Mouse (Mus musculus) heart, postnatal 25 days (tissue): ENCODE measurements around the gene Syngr1. TPM values are rescaled to one million over a fixed set of nuclear protein-coding genes. Genes with fewer than 3 reads are reported as not detected.

Experiments
- DNase-seq: peaks from one replicate; pipeline ENCODE4 v3.0.0; 2022; ENCODE audit warnings: low spot score
- intact Hi-C: fragments of 180-260 bp; cut with DNase I; formaldehyde crosslinking; loops from one replicate; pipeline ENCODE4 v1.15.1; 2025
- total RNA-seq, 2 experiments: library from RNA; stranded (reverse); gene quantifications; 2 replicates each; pipeline ENCODE4 v1.2.3; 2021

The Syngr1 gene
- total RNA-seq, 2 experiments from 2014 or later, result 77.5 to 92.2 TPM

GRCm38 (mm10) chr15:80133682-80134449, 42.7 kb downstream of the Syngr1 start:
- DNase-seq, result no peak

GRCm38 (mm10) chr15:80134450-80134847, 43.3 kb downstream of the Syngr1 start:
- intact Hi-C loops, result loop anchor here (5.0 kb wide), 3 partner anchors 38 to 93 kb away; partner anchors contain the start of gene Mgat3
- DNase-seq, result no peak

More at GRCm38 (mm10) chr15:80133682-80134449, 42.7 kb downstream of the Syngr1 start:
- intact Hi-C loops, result loop anchor here (5.0 kb wide), 3 partner anchors 38 to 93 kb away; partner anchors contain the start of gene Mgat3

- intact Hi-C loops, result no loop called here
- DNase-seq, result no peak
Observed at GRCm38 (mm10) chr15:80135499-80135898, 44.4 kb downstream of the Syngr1 start.

- no peak for DNase-seq
- intact Hi-C loops, result no loop called here
Observed at GRCm38 (mm10) chr15:80136645-80137044, 45.5 kb downstream of the Syngr1 start.

- intact Hi-C loops, result no loop called here
- DNase-seq, result no peak
Observed at GRCm38 (mm10) chr15:80137945-80138791, 47.0 kb downstream of the Syngr1 start.

- intact Hi-C loops, result no loop called here
- DNase-seq, result no peak
Observed at GRCm38 (mm10) chr15:80140302-80140701, 49.2 kb downstream of the Syngr1 start.

- DNase-seq, result no peak
Observed at GRCm38 (mm10) chr15:80140878-80141277, 49.7 kb downstream of the Syngr1 start.

GRCm38 (mm10) chr15:80142130-80142529, 51.0 kb downstream of the Syngr1 start:
- intact Hi-C loops, result no loop called here

More at GRCm38 (mm10) chr15:80140878-80141277, 49.7 kb downstream of the Syngr1 start:
- intact Hi-C loops, result no loop called here

GRCm38 (mm10) chr15:80143760-80144159, 52.6 kb downstream of the Syngr1 start:
- intact Hi-C loops, result no loop called here
- no peak for DNase-seq

More at GRCm38 (mm10) chr15:80142130-80142529, 51.0 kb downstream of the Syngr1 start:
- no peak for DNase-seq

- DNase-seq, result no peak
- intact Hi-C loops, result no loop called here
Observed at GRCm38 (mm10) chr15:80145397-80145796, 54.3 kb downstream of the Syngr1 start.

- no peak for DNase-seq
- intact Hi-C loops, result no loop called here
Observed at GRCm38 (mm10) chr15:80146153-80146552, 55.0 kb downstream of the Syngr1 start.

GRCm38 (mm10) chr15:80147090-80147489, 56.0 kb downstream of the Syngr1 start:
- no peak for DNase-seq

GRCm38 (mm10) chr15:80147511-80147910, 56.4 kb downstream of the Syngr1 start:
- intact Hi-C loops, result no loop called here
- no peak for DNase-seq

More at GRCm38 (mm10) chr15:80147090-80147489, 56.0 kb downstream of the Syngr1 start:
- intact Hi-C loops, result no loop called here

- intact Hi-C loops, result no loop called here
- DNase-seq, result no peak
Observed at GRCm38 (mm10) chr15:80148565-80148964, 57.4 kb downstream of the Syngr1 start.

GRCm38 (mm10) chr15:80149517-80149916, 58.4 kb downstream of the Syngr1 start:
- no peak for DNase-seq
- intact Hi-C loops, result no loop called here

GRCm38 (mm10) chr15:80152663-80153062, 61.5 kb downstream of the Syngr1 start:
- intact Hi-C loops, result no loop called here
- no peak for DNase-seq

- intact Hi-C loops, result no loop called here
Observed at GRCm38 (mm10) chr15:80153757-80154156, 62.6 kb downstream of the Syngr1 start.

GRCm38 (mm10) chr15:80155707-80156106, 64.6 kb downstream of the Syngr1 start:
- DNase-seq, result no peak
- intact Hi-C loops, result no loop called here

More at GRCm38 (mm10) chr15:80153757-80154156, 62.6 kb downstream of the Syngr1 start:
- no peak for DNase-seq

- DNase-seq, result no peak
- intact Hi-C loops, result no loop called here
Observed at GRCm38 (mm10) chr15:80157197-80157943, 66.2 kb downstream of the Syngr1 start.
